Mouse (Mus musculus): ENCODE measurements around the gene Ccdc126. TPM values are rescaled to one million over a fixed set of nuclear protein-coding genes. Genes with fewer than 3 reads are reported as not detected.
"Not testable (repeated sequence)": the region's sequence is repeated elsewhere in the genome, so short reads cannot be mapped to it uniquely, and the experiment has no call there.

Gene Ccdc126
- total RNA-seq (2021) = 1 to 10 TPM; 4.4 to 5.4 TPM

- intact Hi-C loops (cut with DNase I) = loop anchor here (2.0 kb wide), 2 partner anchors 50 to 100 kb away; no protein-coding TSS in a partner anchor
- DNase-seq = peak; percentile 99
These were observed at the start of gene Ccdc126 for GRCm38 (mm10) chr6:49318966-49319594. Ccdc126 (plus strand) TSS chr6:49319274.

- DNase-seq = no peak
These were observed 49.2 kb upstream of the Ccdc126 start for GRCm38 (mm10) chr6:49269923-49270322.

GRCm38 (mm10) chr6:49271815-49272214, 47.3 kb upstream of the Ccdc126 start:
- intact Hi-C loops (cut with DNase I) = no loop called here
- no peak for DNase-seq

More at GRCm38 (mm10) chr6:49269923-49270322, 49.2 kb upstream of the Ccdc126 start:
- intact Hi-C loops (cut with DNase I) = loop anchor here (1.0 to 2.0 kb wide), 3 partner anchors 49 to 128 kb away; partner anchors contain the start of genes Ccdc126 and Fam221a

- intact Hi-C loops (cut with DNase I) = no loop called here
- no peak for DNase-seq
These were observed 46.2 kb upstream of the Ccdc126 start for GRCm38 (mm10) chr6:49272863-49273262.

- intact Hi-C loops (cut with DNase I) = no loop called here
- no peak for DNase-seq
These were observed 45.1 kb upstream of the Ccdc126 start for GRCm38 (mm10) chr6:49273934-49274333.

GRCm38 (mm10) chr6:49274416-49275091, 44.5 kb upstream of the Ccdc126 start:
- no peak for DNase-seq
- intact Hi-C loops (cut with DNase I) = no loop called here

- DNase-seq = no peak
- intact Hi-C loops (cut with DNase I) = no loop called here
These were observed 43.8 kb upstream of the Ccdc126 start for GRCm38 (mm10) chr6:49275296-49275695.

- intact Hi-C loops (cut with DNase I) = no loop called here
These were observed 38.1 kb upstream of the Ccdc126 start for GRCm38 (mm10) chr6:49280942-49281341.

GRCm38 (mm10) chr6:49282122-49282521, 37.0 kb upstream of the Ccdc126 start:
- intact Hi-C loops (cut with DNase I) = no loop called here
- DNase-seq = peak; percentile 74 to 78

More at GRCm38 (mm10) chr6:49280942-49281341, 38.1 kb upstream of the Ccdc126 start:
- no peak for DNase-seq

- no peak for DNase-seq
- intact Hi-C loops (cut with DNase I) = no loop called here
These were observed 20.8 kb upstream of the Ccdc126 start for GRCm38 (mm10) chr6:49298286-49298685.

- intact Hi-C loops (cut with DNase I) = not testable (repeated sequence)
- DNase-seq = peak; percentile 18 to 23
These were observed 4.3 kb upstream of the Ccdc126 start for GRCm38 (mm10) chr6:49314821-49315220.

- intact Hi-C loops (cut with DNase I) = loop anchor here (2.0 to 5.0 kb wide), 3 partner anchors 48 to 101 kb away; partner anchors contain the start of gene Fam221a
- no peak for DNase-seq
These were observed 681 bp downstream of the Ccdc126 start for GRCm38 (mm10) chr6:49319595-49320315.

GRCm38 (mm10) chr6:49321341-49321740, 2.3 kb downstream of the Ccdc126 start:
- intact Hi-C loops (cut with DNase I) = loop anchor here (5.0 kb wide), 1 partner anchor 46 kb away; the partner anchor contains the start of gene Fam221a
- no peak for DNase-seq

GRCm38 (mm10) chr6:49322056-49322455, 3.0 kb downstream of the Ccdc126 start:
- intact Hi-C loops (cut with DNase I) = loop anchor here (5.0 kb wide), 1 partner anchor 45 kb away; the partner anchor contains the start of gene Fam221a
- peak in 1 of 2 experiments; percentile 4 for DNase-seq

- intact Hi-C loops (cut with DNase I) = loop anchor here (1.0 to 5.0 kb wide), 2 partner anchors 10 to 44 kb away; partner anchors contain the start of gene Fam221a
- no peak for DNase-seq
These were observed 3.9 kb downstream of the Ccdc126 start for GRCm38 (mm10) chr6:49322986-49323385.

GRCm38 (mm10) chr6:49324528-49324927, 5.5 kb downstream of the Ccdc126 start:
- intact Hi-C loops (cut with DNase I) = loop anchor here (5.0 kb wide), 1 partner anchor 43 kb away; the partner anchor contains the start of gene Fam221a
- DNase-seq = no peak

- intact Hi-C loops (cut with DNase I) = no loop called here
- DNase-seq = no peak
These were observed 6.2 kb downstream of the Ccdc126 start for GRCm38 (mm10) chr6:49325294-49325693.

- intact Hi-C loops (cut with DNase I) = no loop called here
- no peak for DNase-seq
These were observed 7.8 kb downstream of the Ccdc126 start for GRCm38 (mm10) chr6:49326846-49327245.

GRCm38 (mm10) chr6:49331369-49332059, 12.4 kb downstream of the Ccdc126 start:
- intact Hi-C loops (cut with DNase I) = no loop called here
- no peak for DNase-seq

- intact Hi-C loops (cut with DNase I) = no loop called here
- DNase-seq = no peak
These were observed 12.9 kb downstream of the Ccdc126 start for GRCm38 (mm10) chr6:49332060-49332370.

Data from heart, postnatal 10 days (tissue).